Mouse (Mus musculus): Measurements from ENCODE around the gene Mvb12b. TPM values are rescaled to one million over a fixed set of nuclear protein-coding genes. Genes with fewer than 3 reads are reported as not detected.
"Not testable (repeated sequence)": the region's sequence is repeated elsewhere in the genome, so short reads cannot be mapped to it uniquely, and the experiment has no call there.

Mvb12b gene
- total and polyA plus RNA-seq, 2 experiments from 2014 or later = 82.8 to 141 TPM

GRCm38 (mm10) chr2:33922466-33922865, 34.7 kb upstream of the Mvb12b start:
- WGBS = 67% methylated on average over 2 of the region's 2 CpGs
- TF ChIP-seq CTCF (IDR thresholded peaks at IDR 0.05; ENCODE audit: low read depth) = no peak

GRCm38 (mm10) chr2:33919934-33920615, 32.3 kb upstream of the Mvb12b start:
- H3K9ac ChIP-seq = no peak overlapping the region
- no peak for TF ChIP-seq CTCF (IDR thresholded peaks at IDR 0.05; ENCODE audit: low read depth)
- 31% methylated on average over 22 of the region's 22 CpGs for WGBS
- H3K4me3 ChIP-seq (ENCODE audit: low read depth, low read length) = no peak overlapping the region
- ATAC-seq (no peak), DNase-seq (no peak)
- no peaks in the 10 kb centered on the region for H3K27me3 ChIP-seq (ENCODE audit: insufficient read depth, low read length)
- no peak overlapping the region for H3K27ac ChIP-seq (ENCODE audit: low read depth, low read length)
- H3K36me3 ChIP-seq (ENCODE audit: insufficient read depth) = no peaks in the 10 kb centered on the region
- no peaks in the 10 kb centered on the region for H3K9me3 ChIP-seq (ENCODE audit: low read length)
- H3K4me2 ChIP-seq (ENCODE audit: low read depth) = no peak overlapping the region
- no peaks in the 10 kb centered on the region for H3K4me1 ChIP-seq (ENCODE audit: insufficient read depth)

More at GRCm38 (mm10) chr2:33922466-33922865, 34.7 kb upstream of the Mvb12b start:
- H3K27me3 ChIP-seq (ENCODE audit: insufficient read depth, low read length) = no peaks in the 10 kb centered on the region
- no peak overlapping the region for H3K4me2 ChIP-seq (ENCODE audit: low read depth)
- no peaks in the 10 kb centered on the region for H3K4me1 ChIP-seq (ENCODE audit: insufficient read depth)
- DNase-seq (no peak), ATAC-seq (no peak)
- H3K27ac ChIP-seq (ENCODE audit: low read depth, low read length) = no peak overlapping the region
- no peak overlapping the region for H3K9ac ChIP-seq
- H3K9me3 ChIP-seq (ENCODE audit: low read length) = no peaks in the 10 kb centered on the region
- H3K4me3 ChIP-seq (ENCODE audit: low read depth, low read length) = no peak overlapping the region
- H3K36me3 ChIP-seq (ENCODE audit: insufficient read depth) = no peaks in the 10 kb centered on the region

- no peak for DNase-seq
- WGBS = 94% methylated on average over 3 of the region's 3 CpGs
- H3K27me3 ChIP-seq (ENCODE audit: insufficient read depth, low read length) = no peaks in the 10 kb centered on the region
- TF ChIP-seq CTCF (IDR thresholded peaks at IDR 0.05; ENCODE audit: low read depth) = no peak
- ATAC-seq = no peak
- H3K27ac ChIP-seq (ENCODE audit: low read depth, low read length) = no peak overlapping the region
- H3K9me3 ChIP-seq (ENCODE audit: low read length) = no peaks in the 10 kb centered on the region
- H3K4me3 ChIP-seq (ENCODE audit: low read depth, low read length) = no peak overlapping the region
- H3K36me3 ChIP-seq (ENCODE audit: insufficient read depth) = no peaks in the 10 kb centered on the region; the same call in 1 of the 2 replicates
- no peaks in the 10 kb centered on the region for H3K4me1 ChIP-seq (ENCODE audit: insufficient read depth)
- no peak overlapping the region for H3K9ac ChIP-seq
- no peak overlapping the region for H3K4me2 ChIP-seq (ENCODE audit: low read depth)
These were observed 31.1 kb upstream of the Mvb12b start for GRCm38 (mm10) chr2:33918824-33919223.

GRCm38 (mm10) chr2:33918318-33918717, 30.6 kb upstream of the Mvb12b start:
- H3K9ac ChIP-seq = no peak overlapping the region
- no peaks in the 10 kb centered on the region for H3K4me1 ChIP-seq (ENCODE audit: insufficient read depth)
- no peak overlapping the region for H3K27ac ChIP-seq (ENCODE audit: low read depth, low read length)
- H3K27me3 ChIP-seq (ENCODE audit: insufficient read depth, low read length) = no peaks in the 10 kb centered on the region
- H3K4me2 ChIP-seq (ENCODE audit: low read depth) = no peak overlapping the region
- whole genome bisulfite sequencing = 73% methylated on average over 6 of the region's 6 CpGs
- ATAC-seq (no peak), DNase-seq (no peak)
- H3K36me3 ChIP-seq (ENCODE audit: insufficient read depth) = no peaks in the 10 kb centered on the region; the same call in 1 of the 2 replicates
- peak; percentile 59 for TF ChIP-seq CTCF (IDR thresholded peaks at IDR 0.05; ENCODE audit: low read depth)
- no peak overlapping the region for H3K4me3 ChIP-seq (ENCODE audit: low read depth, low read length)
- H3K9me3 ChIP-seq (ENCODE audit: low read length) = no peaks in the 10 kb centered on the region

- H3K9me3 ChIP-seq (ENCODE audit: low read length) = no peaks in the 10 kb centered on the region
- WGBS = 16% methylated on average over 11 of the region's 11 CpGs
- H3K9ac ChIP-seq = no peak overlapping the region
- H3K27ac ChIP-seq (ENCODE audit: low read depth, low read length) = no peak overlapping the region
- DNase-seq (no peak), ATAC-seq (peak; percentile 59)
- H3K27me3 ChIP-seq (ENCODE audit: insufficient read depth, low read length) = no peaks in the 10 kb centered on the region
- H3K4me1 ChIP-seq (ENCODE audit: insufficient read depth) = no peaks in the 10 kb centered on the region
- no peaks in the 10 kb centered on the region; the same call in 1 of the 2 replicates for H3K36me3 ChIP-seq (ENCODE audit: insufficient read depth)
- no peak for TF ChIP-seq CTCF (IDR thresholded peaks at IDR 0.05; ENCODE audit: low read depth)
- H3K4me3 ChIP-seq (ENCODE audit: low read depth, low read length) = no peak overlapping the region
- no peak overlapping the region for H3K4me2 ChIP-seq (ENCODE audit: low read depth)
These were observed 28.9 kb upstream of the Mvb12b start for GRCm38 (mm10) chr2:33916603-33917002.

- H3K36me3 ChIP-seq (ENCODE audit: insufficient read depth) = no peaks in the 10 kb centered on the region; the same call in 1 of the 2 replicates
- no peak overlapping the region for H3K27ac ChIP-seq (ENCODE audit: low read depth, low read length)
- H3K9ac ChIP-seq = no peak overlapping the region
- H3K4me1 ChIP-seq (ENCODE audit: insufficient read depth) = no peaks in the 10 kb centered on the region
- no peak overlapping the region for H3K4me3 ChIP-seq (ENCODE audit: low read depth, low read length)
- WGBS = 82% methylated on average over 8 of the region's 8 CpGs
- H3K4me2 ChIP-seq (ENCODE audit: low read depth) = no peak overlapping the region
- no peaks in the 10 kb centered on the region for H3K27me3 ChIP-seq (ENCODE audit: insufficient read depth, low read length)
- no peak for TF ChIP-seq CTCF (IDR thresholded peaks at IDR 0.05; ENCODE audit: low read depth)
- no peak for ATAC-seq
- DNase-seq = no peak
- no peaks in the 10 kb centered on the region for H3K9me3 ChIP-seq (ENCODE audit: low read length)
These were observed 27.3 kb upstream of the Mvb12b start for GRCm38 (mm10) chr2:33914998-33915397.

- H3K9ac ChIP-seq = no peak overlapping the region
- no peaks in the 10 kb centered on the region; the same call in 1 of the 2 replicates for H3K36me3 ChIP-seq (ENCODE audit: insufficient read depth)
- H3K4me3 ChIP-seq (ENCODE audit: low read depth, low read length) = no peak overlapping the region
- no peaks in the 10 kb centered on the region for H3K9me3 ChIP-seq (ENCODE audit: low read length)
- H3K4me1 ChIP-seq (ENCODE audit: insufficient read depth) = no peaks in the 10 kb centered on the region
- TF ChIP-seq CTCF (IDR thresholded peaks at IDR 0.05; ENCODE audit: low read depth) = no peak
- ATAC-seq (no peak), DNase-seq (no peak)
- H3K27ac ChIP-seq (ENCODE audit: low read depth, low read length) = no peak overlapping the region
- WGBS = 67% methylated on average over 3 of the region's 3 CpGs
- H3K4me2 ChIP-seq (ENCODE audit: low read depth) = no peak overlapping the region
- no peaks in the 10 kb centered on the region for H3K27me3 ChIP-seq (ENCODE audit: insufficient read depth, low read length)
These were observed 26.6 kb upstream of the Mvb12b start for GRCm38 (mm10) chr2:33914334-33914733.

- not testable (repeated sequence) for H3K36me3 ChIP-seq (ENCODE audit: insufficient read depth); H3K9me3 ChIP-seq (ENCODE audit: low read length); H3K4me3 ChIP-seq (ENCODE audit: low read depth, low read length); H3K27me3 ChIP-seq (ENCODE audit: insufficient read depth, low read length); H3K9ac ChIP-seq; ATAC-seq; H3K27ac ChIP-seq (ENCODE audit: low read depth, low read length); DNase-seq; H3K4me2 ChIP-seq (ENCODE audit: low read depth); H3K4me1 ChIP-seq (ENCODE audit: insufficient read depth)
- 55% methylated on average over 1 of the region's 1 CpGs for WGBS
These were observed 25.9 kb upstream of the Mvb12b start for GRCm38 (mm10) chr2:33913598-33913997.

Measured in forebrain, postnatal 0 days (tissue).